Mouse (Mus musculus) midbrain, postnatal 0 days (tissue): ENCODE data around the gene Fam170b. TPM values are rescaled to one million over a fixed set of nuclear protein-coding genes. Genes with fewer than 3 reads are reported as not detected.
A peak's percentile ranks its signal among the peaks of the same experiment; 100 is the strongest.

ENCODE experiments used
- ATAC-seq: fragments of 200-750 bp; cut with Nextera tagmentation; 2 replicates; pipeline ENCODE4 v1.8.0; 2017; ENCODE audit warnings: moderate number of reproducible peaks, mild to moderate bottlenecking, moderate TSS enrichment, moderate library complexity; ENCODE audit not compliant: low FRiP score
- DNase-seq: peaks from one replicate; pipeline ENCODE4 v3.0.0-alpha.2; 2015; ENCODE audit warnings: low spot score
- H3K27ac ChIP-seq: fragments of 300-500 bp; sonication (generic); 2 replicates; pipeline ENCODE4 v1.5.1; 2014; ENCODE audit warnings: low read depth, mild to moderate bottlenecking, low read length, mixed read lengths
- H3K27me3 ChIP-seq: fragments of 300-500 bp; sonication (generic); 2 replicates; pipeline ENCODE4 v1.6.1; 2014; ENCODE audit warnings: low read length, control low read depth, mixed read lengths; ENCODE audit not compliant: insufficient read depth
- H3K36me3 ChIP-seq: fragments of 300-500 bp; sonication (generic); 2 replicates; pipeline ENCODE4 v1.6.1; 2014; ENCODE audit warnings: low read length, control low read depth, mixed read lengths; ENCODE audit not compliant: insufficient read depth
- H3K4me1 ChIP-seq: fragments of 300-500 bp; sonication (generic); 2 replicates; pipeline ENCODE4 v1.6.1; 2014; ENCODE audit warnings: mild to moderate bottlenecking, control low read depth, antibody characterized with exemption, low read length, mixed read lengths; ENCODE audit not compliant: insufficient read depth
- H3K4me2 ChIP-seq: fragments of 300-500 bp; sonication (generic); 2 replicates; pipeline ENCODE4 v1.6.1; 2014; ENCODE audit warnings: low read depth, mild to moderate bottlenecking, low read length, mixed read lengths; ENCODE audit not compliant: poor library complexity, severe bottlenecking
- H3K4me3 ChIP-seq: fragments of 300-500 bp; sonication (generic); 2 replicates; pipeline ENCODE4 v1.5.1; 2014; ENCODE audit warnings: low read depth, mild to moderate bottlenecking, low read length, moderate library complexity
- H3K9ac ChIP-seq: fragments of 300-500 bp; sonication (generic); replicated peaks from 2 replicates; pipeline ENCODE4 v1.6.1; 2014; ENCODE audit warnings: mild to moderate bottlenecking, low read length, moderate library complexity, mixed read lengths; ENCODE audit not compliant: poor library complexity, severe bottlenecking
- H3K9me3 ChIP-seq: fragments of 300-500 bp; sonication (generic); 2 replicates; pipeline ENCODE4 v1.6.1; 2016; ENCODE audit warnings: low read length, control low read depth
- CTCF ChIP-seq: IDR thresholded peaks from 2 replicates; pipeline ENCODE4 v1.5.1; 2016; ENCODE audit warnings: antibody characterized with exemption, mild to moderate bottlenecking
- WGBS: fragments of 180-500 bp; shearing (Covaris S2); extraction: QIAGEN DNeasy Blood & Tissue Kit; methylation state at CpG from one replicate; pipeline ENCODE4 v1.1.7; 2014; 5-methylcytosine and 5-hydroxymethylcytosine counted together
- polyA plus RNA-seq: library from polyadenylated mRNA; unstranded; fragments of >200 nt; fragmentation: Nextera tagmentation; extraction: Ambion mirVana; gene quantifications from 2 replicates; pipeline ENCODE4 v1.2.1, GENCODE M21; 2015
- total RNA-seq: library from RNA; depleted of rRNA; stranded (reverse); fragments of >200 nt; gene quantifications from 2 replicates; pipeline ENCODE4 v1.2.3, GENCODE M21; 2014

Fam170b gene
- total and polyA plus RNA-seq, 2 experiments from 2014 or later, result not detected

- 71% methylated on average over 6 of the region's 6 CpGs for WGBS
- no peak for DNase-seq
- Histone ChIP-seq H3K27me3 (no peaks in the 10 kb centered on the region), H3K4me1 (no peaks in the 10 kb centered on the region), H3K9me3 (no peaks in the 10 kb centered on the region), H3K9ac (no peak overlapping the region), H3K4me3 (no peak overlapping the region), H3K27ac (no peak overlapping the region), H3K4me2 (no peak overlapping the region), H3K36me3 (no peaks in the 10 kb centered on the region)
- no peak for ATAC-seq
- no peak for TF ChIP-seq CTCF
Measured at GRCm38 (mm10) chr14:32812429-32812828, 21.3 kb upstream of the Fam170b start.

GRCm38 (mm10) chr14:32814961-32815360 lies 18.8 kb upstream of the Fam170b start:
- Histone ChIP-seq H3K27ac (no peak overlapping the region), H3K36me3 (no peaks in the 10 kb centered on the region), H3K4me2 (no peak overlapping the region), H3K4me1 (no peaks in the 10 kb centered on the region), H3K9me3 (no peaks in the 10 kb centered on the region), H3K4me3 (no peak overlapping the region), H3K9ac (no peak overlapping the region), H3K27me3 (no peaks in the 10 kb centered on the region)
- DNase-seq (no peak), ATAC-seq (no peak)
- WGBS, result 65% methylated on average over 4 of the region's 4 CpGs
- TF ChIP-seq CTCF, result no peak

- Histone ChIP-seq H3K36me3 (no peaks in the 10 kb centered on the region), H3K4me1 (no peaks in the 10 kb centered on the region), H3K4me3 (no peak overlapping the region), H3K27me3 (no peaks in the 10 kb centered on the region), H3K27ac (no peak overlapping the region), H3K9me3 (no peaks in the 10 kb centered on the region), H3K9ac (no peak overlapping the region), H3K4me2 (no peak overlapping the region)
- no peak for ATAC-seq
- peak; percentile 34 for DNase-seq
- peak; percentile 46 for TF ChIP-seq CTCF
- 81% methylated on average over 4 of the region's 4 CpGs for WGBS
Measured at GRCm38 (mm10) chr14:32816533-32816932, 17.2 kb upstream of the Fam170b start.

GRCm38 (mm10) chr14:32817258-32817657 lies 16.5 kb upstream of the Fam170b start:
- no peak overlapping the region for H3K27ac ChIP-seq
- WGBS, result 66% methylated on average over 7 of the region's 7 CpGs
- H3K36me3 ChIP-seq, result no peaks in the 10 kb centered on the region
- no peaks in the 10 kb centered on the region for H3K4me1 ChIP-seq
- no peak overlapping the region for H3K9ac ChIP-seq
- H3K4me2 ChIP-seq, result no peak overlapping the region
- no peak overlapping the region for H3K4me3 ChIP-seq
- H3K9me3 ChIP-seq, result no peaks in the 10 kb centered on the region
- TF ChIP-seq CTCF, result no peak
- no peak for DNase-seq
- no peak for ATAC-seq
- no peaks in the 10 kb centered on the region for H3K27me3 ChIP-seq

GRCm38 (mm10) chr14:32819297-32819696 lies 14.5 kb upstream of the Fam170b start:
- WGBS, result 76% methylated on average over 1 of the region's 1 CpGs
- no peak for TF ChIP-seq CTCF
- no peak overlapping the region for H3K27ac ChIP-seq
- H3K4me1 ChIP-seq, result no peaks in the 10 kb centered on the region
- no peaks in the 10 kb centered on the region for H3K27me3 ChIP-seq
- no peaks in the 10 kb centered on the region for H3K36me3 ChIP-seq
- H3K9me3 ChIP-seq, result no peaks in the 10 kb centered on the region
- DNase-seq, result no peak
- ATAC-seq, result no peak
- no peak overlapping the region for H3K4me2 ChIP-seq
- no peak overlapping the region for H3K9ac ChIP-seq
- no peak overlapping the region for H3K4me3 ChIP-seq

- DNase-seq (no peak), ATAC-seq (no peak)
- Histone ChIP-seq H3K27ac (no peak overlapping the region), H3K4me1 (peaks cover 3% of the 10 kb centered on the region; the same call in 1 of the 2 replicates), H3K4me3 (no peak overlapping the region), H3K4me2 (no peak overlapping the region), H3K36me3 (no peaks in the 10 kb centered on the region), H3K27me3 (no peaks in the 10 kb centered on the region), H3K9ac (no peak overlapping the region), H3K9me3 (no peaks in the 10 kb centered on the region)
- no peak for TF ChIP-seq CTCF
- WGBS, result 88% methylated on average over 4 of the region's 4 CpGs
Measured at GRCm38 (mm10) chr14:32822812-32823211, 10.9 kb upstream of the Fam170b start.
